Mouse (Mus musculus) kidney, adult 8-10 months (tissue): Measurements from ENCODE around the gene Olfr1289.

Experiments
- DNase-seq, 2 experiments: peaks; one replicate each; pipeline ENCODE4 v3.0.0; 2022

Gene Olfr1289

GRCm38 (mm10) chr2:111480519-111480918 lies at the start of gene Olfr1289:
TSS of gene Olfr1289 (plus strand) at chr2:111480819.
- no peak for DNase-seq

- DNase-seq, result no peak
Observed at GRCm38 (mm10) chr2:111448842-111449241, 31.8 kb upstream of the Olfr1289 start, which contains the start of gene Olfr1287. TSS of gene Olfr1287 (plus strand) at chr2:111449142.

GRCm38 (mm10) chr2:111473801-111474200 lies 6.8 kb upstream of the Olfr1289 start, which contains the start of gene Olfr1288:
TSS of gene Olfr1288 (plus strand) at chr2:111474101.
- DNase-seq, result no peak

DNA sequence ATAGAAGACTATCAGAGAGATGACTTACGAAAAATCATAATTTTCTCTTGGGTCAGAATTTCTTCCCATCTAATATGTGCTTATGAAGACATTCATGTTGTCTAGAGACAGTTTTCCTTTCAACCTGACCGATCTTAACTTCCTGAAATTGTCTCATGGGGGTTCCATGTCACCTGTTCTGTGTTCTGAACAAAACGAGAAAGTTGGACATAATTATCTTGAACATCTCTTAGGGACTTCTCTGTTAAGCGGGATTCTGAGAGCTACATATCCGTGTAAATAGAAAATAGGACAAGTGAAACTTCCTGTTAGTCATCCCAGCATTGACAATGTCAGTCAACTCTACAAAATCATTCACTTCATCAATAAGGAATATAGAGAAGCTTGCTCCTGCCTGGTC lies 13.1 kb downstream of the Olfr1289 start, which contains the start of gene Olfr1290:
TSS of gene Olfr1290 (minus strand) at position 101 of the 400 bp plus-strand sequence.
- no peak for DNase-seq

GRCm38 (mm10) chr2:111496880-111497279 lies 16.3 kb downstream of the Olfr1289 start, which contains the start of gene Olfr1291-ps1:
TSS of gene Olfr1291-ps1 (plus strand) at chr2:111497180.
- DNase-seq, result no peak

DNA sequence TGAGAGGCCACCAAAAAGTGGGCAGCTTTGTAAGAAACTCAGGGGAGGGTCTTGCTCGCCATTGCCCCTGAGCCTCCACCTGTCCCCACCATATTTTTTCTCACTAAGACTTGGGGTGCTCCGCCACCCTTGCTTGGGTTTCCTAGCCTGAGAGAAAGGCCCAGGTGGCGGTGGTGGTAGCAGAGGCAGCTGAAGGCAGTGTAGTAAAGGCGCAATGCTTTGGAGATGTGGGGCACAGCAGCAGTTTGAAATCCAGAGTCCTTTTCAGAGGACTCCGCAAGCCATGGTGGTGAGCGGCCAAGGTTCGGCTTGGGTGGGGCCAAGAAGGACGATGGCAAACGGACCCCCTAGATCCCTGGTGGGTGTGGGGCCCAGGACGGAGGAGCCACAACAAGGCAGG lies 36.8 kb downstream of the Olfr1289 start:
- DNase-seq, result no peak

- DNase-seq, result no peak
Observed at GRCm38 (mm10) chr2:111524903-111525302, 44.3 kb downstream of the Olfr1289 start, which contains the start of gene Olfr1293-ps. TSS of gene Olfr1293-ps (plus strand) at chr2:111525203.
